Mouse (Mus musculus) lung, postnatal 0 days (tissue): ENCODE data around the gene Pfn1.

Source experiments
- CTCF ChIP-seq: IDR thresholded peaks from 2 replicates; pipeline ENCODE4 v1.5.1; 2016; ENCODE audit warnings: antibody characterized with exemption, mild to moderate bottlenecking
- EP300 ChIP-seq: IDR thresholded peaks from 2 replicates; pipeline ENCODE4 v1.6.1; 2016; ENCODE audit warnings: antibody characterized with exemption, mild to moderate bottlenecking, control low read depth

GRCm38 (mm10) chr11:70668335-70668770, 13.9 kb upstream of the Pfn1 start:
- TF ChIP-seq EP300 = peak; percentile 38; the same call in 1 of the 2 replicates
- no peak for TF ChIP-seq CTCF
